Mouse (Mus musculus) bone marrow, adult 2 months (tissue): ENCODE measurements around the gene Gm26938.
A peak's percentile ranks its signal among the peaks of the same experiment; 100 is the strongest.

ENCODE experiments used
- CTCF ChIP-seq: fragments of 200-500 bp; IDR thresholded peaks from 2 replicates; pipeline ENCODE4 v1.5.1; 2011; ENCODE audit warnings: low read length, control low read depth; ENCODE audit not compliant: control insufficient read depth, insufficient read depth
- POLR2A ChIP-seq: fragments of 200-500 bp; IDR thresholded peaks from 2 replicates; pipeline ENCODE4 v1.6.1; 2011; ENCODE audit warnings: low read depth, mild to moderate bottlenecking, control low read depth, low read length, borderline replicate concordance; ENCODE audit not compliant: control insufficient read depth

DNA sequence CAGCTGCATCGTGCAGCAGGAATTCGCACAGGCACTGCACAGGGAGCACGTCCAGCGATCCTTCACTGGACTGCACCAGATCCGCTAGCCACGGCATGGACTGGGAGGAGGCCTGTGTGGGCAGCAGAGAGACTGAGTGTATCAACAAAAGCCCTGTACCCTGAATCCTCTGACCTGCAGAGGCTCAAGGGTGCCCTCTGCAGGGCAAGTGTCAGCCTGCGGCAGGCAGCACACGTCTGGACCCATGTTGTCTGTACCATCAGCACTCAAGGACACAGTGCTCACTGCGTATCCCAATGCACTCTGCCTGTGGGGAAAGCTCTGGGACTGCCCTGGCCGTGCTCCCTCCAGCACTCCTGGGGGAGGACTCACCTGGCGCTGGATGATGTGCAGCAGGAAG lies 61.9 kb downstream of the Gm26938 start:
- TF ChIP-seq POLR2A, result no peak; the same call in 1 of the 2 replicates
- peak; percentile 73 for TF ChIP-seq CTCF
